Mouse (Mus musculus) kidney, adult 2 months (tissue): ENCODE data around the gene Dip2c. TPM values are rescaled to one million over a fixed set of nuclear protein-coding genes. Genes with fewer than 3 reads are reported as not detected.

Experiments used
- DNase-seq: peaks from one replicate; pipeline ENCODE4 v3.0.0; 2021
- H3K27ac ChIP-seq: fragments of 200-500 bp; 2 replicates; pipeline ENCODE4 v1.5.1; 2012; ENCODE audit warnings: low read depth, low read length, control low read depth, inconsistent platforms; ENCODE audit not compliant: insufficient read depth
- H3K27me3 ChIP-seq: fragments of 200-500 bp; replicated peaks from 2 replicates; pipeline ENCODE4 v1.6.1; 2012; ENCODE audit warnings: mild to moderate bottlenecking, moderate library complexity, low read length, inconsistent platforms; ENCODE audit not compliant: control insufficient read depth, insufficient read depth
- H3K36me3 ChIP-seq: fragments of 200-500 bp; 2 replicates; pipeline ENCODE4 v1.6.1; 2012; ENCODE audit warnings: mild to moderate bottlenecking, moderate library complexity, low read length, inconsistent platforms; ENCODE audit not compliant: control insufficient read depth, insufficient read depth
- H3K4me1 ChIP-seq: fragments of 200-500 bp; 2 replicates; pipeline ENCODE4 v1.6.1; 2011; ENCODE audit warnings: low read length; ENCODE audit not compliant: control insufficient read depth, insufficient read depth
- H3K4me3 ChIP-seq: fragments of 200-500 bp; 2 replicates; pipeline ENCODE4 v1.5.1; 2011; ENCODE audit warnings: mild to moderate bottlenecking, low read depth, low read length, control low read depth; ENCODE audit not compliant: insufficient read depth
- CTCF ChIP-seq: fragments of 200-500 bp; conservative IDR thresholded peaks from 2 replicates; pipeline ENCODE4 v1.5.1; 2011; ENCODE audit warnings: low read depth, mild to moderate bottlenecking, control low read depth, low read length, moderate library complexity, mixed read lengths; ENCODE audit not compliant: insufficient read depth, insufficient read length
- POLR2A ChIP-seq: fragments of 200-500 bp; IDR thresholded peaks from one replicate; pipeline ENCODE4 v1.6.1; 2011; ENCODE audit warnings: low read depth, low read length, control low read depth
- WGBS: fragments of 180-500 bp; shearing (Covaris S2); methylation state at CpG from one replicate; pipeline ENCODE4 v1.1.7; 2018; 5-methylcytosine and 5-hydroxymethylcytosine counted together
- polyA plus RNA-seq: library from polyadenylated mRNA; depleted of rRNA; stranded (reverse); fragments of >200 nt; gene quantifications from 2 replicates; pipeline ENCODE4 v1.2.3, GENCODE M21; 2012

Gene Dip2c
- polyA plus RNA-seq, 1 experiment = 11.0 TPM

GRCm38 (mm10) chr13:9454426-9455177 lies 178.3 kb downstream of the Dip2c start:
- peak; percentile 92 for DNase-seq
- Histone ChIP-seq H3K4me3 (no peak overlapping the region), H3K27me3 (no peaks in the 10 kb centered on the region), H3K27ac (peak overlapping the region; percentile 2; the same call in 1 of the 2 replicates), H3K4me1 (peaks cover 11% of the 10 kb centered on the region), H3K36me3 (no peaks in the 10 kb centered on the region)
- TF ChIP-seq POLR2A (no peak), CTCF (no peak)
- 17% methylated on average over 4 of the region's 4 CpGs for WGBS

GRCm38 (mm10) chr13:9455979-9456378 lies 179.7 kb downstream of the Dip2c start:
- Histone ChIP-seq H3K27me3 (no peaks in the 10 kb centered on the region), H3K36me3 (no peaks in the 10 kb centered on the region), H3K27ac (no peak overlapping the region), H3K4me3 (no peak overlapping the region), H3K4me1 (peaks cover 11% of the 10 kb centered on the region)
- WGBS = 75% methylated on average over 1 of the region's 1 CpGs
- DNase-seq = no peak
- TF ChIP-seq POLR2A = no peak
- no peak for TF ChIP-seq CTCF

DNA sequence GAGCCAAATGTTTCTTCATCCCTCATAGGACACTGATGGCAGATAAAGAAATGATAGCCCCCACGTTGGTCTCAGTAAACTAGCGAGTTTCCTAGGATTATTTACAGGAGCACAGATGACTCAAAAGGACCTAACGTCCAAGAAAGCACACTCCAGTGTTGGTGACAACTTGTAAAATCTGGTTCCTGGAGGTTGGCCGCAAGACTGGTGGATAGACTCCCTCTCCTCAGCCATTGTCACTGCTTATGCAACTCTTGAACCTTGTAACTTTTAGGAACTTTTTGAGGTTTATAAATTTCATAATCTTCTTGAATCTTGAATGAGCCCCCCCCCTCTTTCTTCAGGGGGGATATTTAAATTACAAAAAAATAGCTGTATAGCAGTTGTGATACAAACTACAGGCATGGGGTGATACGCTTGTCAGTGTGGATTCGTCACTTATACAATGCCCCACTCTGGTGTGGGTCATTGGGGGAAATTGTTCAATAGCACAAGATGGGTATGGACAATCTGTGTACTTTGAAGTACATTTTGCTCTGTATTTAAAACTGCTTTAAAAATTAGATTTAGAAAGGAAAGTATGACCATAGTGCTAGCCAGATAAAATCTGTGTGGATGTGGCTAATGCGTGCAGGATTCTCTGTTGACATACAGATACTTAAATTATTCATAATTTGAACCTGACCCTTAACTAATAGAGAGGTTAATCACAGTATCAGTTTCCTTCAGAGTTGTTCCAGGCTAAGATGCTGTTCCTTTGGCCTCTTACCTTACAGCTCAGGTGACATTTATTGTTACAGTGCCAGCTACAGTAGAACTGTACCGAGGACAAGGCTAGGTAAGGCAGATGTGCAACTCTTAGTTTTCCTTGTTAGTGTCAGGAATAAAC lies 181.3 kb downstream of the Dip2c start:
- no peak for TF ChIP-seq CTCF
- TF ChIP-seq POLR2A = no peak
- peaks cover 11% of the 10 kb centered on the region for H3K4me1 ChIP-seq
- no peak overlapping the region for H3K27ac ChIP-seq
- no peak for DNase-seq
- H3K36me3 ChIP-seq = no peaks in the 10 kb centered on the region
- no peaks in the 10 kb centered on the region for H3K27me3 ChIP-seq
- H3K4me3 ChIP-seq = no peak overlapping the region
- 85% methylated on average over 8 of the region's 8 CpGs for WGBS

GRCm38 (mm10) chr13:9464457-9464856 lies 188.1 kb downstream of the Dip2c start:
- no peak overlapping the region for H3K27ac ChIP-seq
- TF ChIP-seq POLR2A = no peak
- no peak for TF ChIP-seq CTCF
- no peaks in the 10 kb centered on the region for H3K4me1 ChIP-seq
- no peak overlapping the region for H3K4me3 ChIP-seq
- WGBS = 95% methylated on average over 3 of the region's 3 CpGs
- DNase-seq = no peak
- no peaks in the 10 kb centered on the region for H3K36me3 ChIP-seq
- no peaks in the 10 kb centered on the region for H3K27me3 ChIP-seq

GRCm38 (mm10) chr13:9467216-9467615 lies 190.9 kb downstream of the Dip2c start:
- DNase-seq = peak; percentile 77
- TF ChIP-seq POLR2A (no peak), CTCF (0 out of 2 replicates have a peak, but pooled peaks have one; percentile 5)

GRCm38 (mm10) chr13:9473383-9473782 lies 197.1 kb downstream of the Dip2c start:
- no peak for DNase-seq
- TF ChIP-seq POLR2A (no peak), CTCF (no peak)
- WGBS = 83% methylated on average over 1 of the region's 1 CpGs
- H3K36me3 ChIP-seq = no peaks in the 10 kb centered on the region
- no peaks in the 10 kb centered on the region for H3K4me1 ChIP-seq
- no peak overlapping the region for H3K27ac ChIP-seq
- no peak overlapping the region for H3K4me3 ChIP-seq
- no peaks in the 10 kb centered on the region for H3K27me3 ChIP-seq

More at GRCm38 (mm10) chr13:9467216-9467615, 190.9 kb downstream of the Dip2c start:
- 23% methylated on average over 1 of the region's 1 CpGs for WGBS
- Histone ChIP-seq H3K4me3 (no peak overlapping the region), H3K4me1 (no peaks in the 10 kb centered on the region), H3K27me3 (no peaks in the 10 kb centered on the region), H3K27ac (no peak overlapping the region), H3K36me3 (no peaks in the 10 kb centered on the region)

DNA sequence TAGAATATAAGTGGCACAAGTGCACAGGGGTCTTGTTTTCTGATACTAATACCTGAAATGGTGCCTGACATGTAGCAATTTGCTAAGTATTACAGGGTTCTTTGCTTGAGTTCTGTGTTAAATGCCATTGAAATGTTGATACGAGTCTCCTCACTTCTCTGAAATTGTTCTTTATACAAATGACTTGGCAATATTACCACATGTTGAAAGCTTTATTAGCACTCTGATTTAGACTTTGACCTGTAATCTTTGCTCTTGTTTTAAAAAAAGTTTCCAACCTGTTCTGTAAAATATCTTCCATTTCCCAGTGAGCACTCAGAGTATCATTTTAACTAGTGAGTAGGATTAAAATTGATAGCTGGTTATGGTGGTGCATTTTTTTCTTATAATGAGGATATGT lies 205.4 kb downstream of the Dip2c start:
- Histone ChIP-seq H3K27ac (no peak overlapping the region), H3K4me1 (no peaks in the 10 kb centered on the region), H3K4me3 (no peak overlapping the region), H3K27me3 (no peaks in the 10 kb centered on the region), H3K36me3 (no peaks in the 10 kb centered on the region)
- TF ChIP-seq CTCF = no peak
- TF ChIP-seq POLR2A = no peak
- 44% methylated on average over 1 of the region's 1 CpGs for WGBS
- DNase-seq = peak; percentile 34
